Mouse (Mus musculus): ENCODE measurements around the gene Cwc27. TPM values are rescaled to one million over a fixed set of nuclear protein-coding genes. Genes with fewer than 3 reads are reported as not detected.

The Cwc27 gene
- polyA plus RNA-seq, 1 experiment from 2014 or later = 7.0 TPM

DNA sequence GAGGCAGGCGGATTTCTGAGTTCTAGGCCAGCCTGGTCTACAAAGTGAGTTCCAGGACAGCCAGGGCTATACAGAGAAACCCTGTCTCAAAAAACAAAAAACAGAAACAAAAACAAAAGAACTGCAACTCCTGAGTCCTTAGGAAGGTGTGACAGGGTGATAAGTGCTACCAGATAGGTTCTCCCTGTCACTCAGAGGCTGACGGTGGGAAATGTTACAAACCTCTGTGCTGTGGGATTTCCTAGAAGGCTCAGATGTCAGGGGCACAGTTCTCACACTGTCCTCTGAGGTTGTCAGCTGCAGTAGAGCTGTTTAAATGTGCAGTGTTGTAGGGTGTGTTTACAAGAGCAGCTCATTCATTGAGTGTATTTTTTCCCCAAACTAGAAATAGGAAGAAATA, 8.5 kb upstream of the Cwc27 start:
- Histone ChIP-seq H3K4me3 (ENCODE audit: low read depth, low read length) (no peak overlapping the region), H3K4me1 (ENCODE audit: control insufficient read depth, low read depth, low read length) (peaks cover 9% of the 10 kb centered on the region; the same call in 1 of the 2 replicates), H3K9me3 (replicated peaks; ENCODE audit: control insufficient read depth, low read length) (peaks cover 3% of the 10 kb centered on the region), H3K4me2 (ENCODE audit: low read depth, low read length) (no peak overlapping the region), H3K27ac (ENCODE audit: low read length) (no peak overlapping the region), H3K27me3 (ENCODE audit: control insufficient read depth, insufficient read depth, low read depth, low read length) (no peaks in the 10 kb centered on the region), H3K9ac (ENCODE audit: low read depth, low read length) (no peak overlapping the region), H3K36me3 (ENCODE audit: control insufficient read depth, insufficient read depth) (peaks cover 25% of the 10 kb centered on the region)
- no peak for ATAC-seq (ENCODE audit: low read depth)
- WGBS (ENCODE audit: insufficient replicate concordance) = 70% methylated on average over 2 of the region's 2 CpGs

DNA sequence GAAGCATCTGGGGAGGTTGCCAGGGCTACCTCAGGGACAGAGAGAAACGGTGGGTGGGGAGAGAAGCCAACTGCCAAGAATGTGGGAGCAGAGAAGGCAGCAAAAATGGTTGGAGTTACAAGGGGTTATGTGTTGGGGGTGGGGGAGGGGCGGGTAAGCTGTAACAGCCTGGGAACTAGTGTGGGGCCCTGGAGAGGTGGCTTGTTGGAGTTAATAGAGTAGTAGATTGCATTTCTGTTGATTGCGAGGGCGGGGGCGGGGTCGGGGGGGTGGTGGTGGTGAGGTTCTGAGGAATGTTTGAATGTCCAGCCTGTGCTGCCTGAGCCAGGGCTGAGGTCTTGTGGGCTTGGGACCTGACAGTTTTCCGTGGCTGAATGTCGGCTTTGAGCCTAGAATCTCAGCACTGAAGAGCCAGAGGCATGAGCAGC, 5.5 kb upstream of the Cwc27 start:
- WGBS (ENCODE audit: insufficient replicate concordance) = 37% methylated on average over 8 of the region's 8 CpGs
- H3K36me3 ChIP-seq (ENCODE audit: control insufficient read depth, insufficient read depth) = peaks cover 6% of the 10 kb centered on the region
- no peaks in the 10 kb centered on the region for H3K27me3 ChIP-seq (ENCODE audit: control insufficient read depth, insufficient read depth, low read depth, low read length)
- no peaks in the 10 kb centered on the region for H3K9me3 ChIP-seq (replicated peaks; ENCODE audit: control insufficient read depth, low read length)
- peaks cover 16% of the 10 kb centered on the region for H3K4me1 ChIP-seq (ENCODE audit: control insufficient read depth, low read depth, low read length)
- no peak overlapping the region for H3K27ac ChIP-seq (ENCODE audit: low read length)
- H3K4me3 ChIP-seq (ENCODE audit: low read depth, low read length) = no peak overlapping the region
- no peak for ATAC-seq (ENCODE audit: low read depth)
- no peak overlapping the region for H3K4me2 ChIP-seq (ENCODE audit: low read depth, low read length)
- H3K9ac ChIP-seq (ENCODE audit: low read depth, low read length) = no peak overlapping the region

DNA sequence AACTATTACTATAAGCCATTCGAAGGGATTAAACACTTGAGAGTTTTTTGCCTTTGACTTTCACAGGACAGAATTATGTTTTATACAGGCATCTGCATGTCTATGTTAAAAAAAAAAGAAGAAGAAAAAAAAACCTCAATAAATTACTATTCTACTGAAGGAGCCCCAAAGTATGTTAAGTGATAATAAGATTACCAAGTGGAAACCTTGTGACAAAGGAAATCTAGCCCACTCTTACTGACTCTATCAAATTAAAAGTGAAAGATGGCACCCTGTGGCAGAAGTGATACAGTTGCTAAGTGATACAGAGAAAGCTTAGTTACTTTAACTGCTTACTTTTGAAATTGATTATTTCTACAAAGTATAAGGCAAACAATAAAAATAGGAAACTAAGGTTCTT, 5.0 kb upstream of the Cwc27 start:
- Histone ChIP-seq H3K36me3 (ENCODE audit: control insufficient read depth, insufficient read depth) (peaks cover under 1% of the 10 kb centered on the region), H3K4me2 (ENCODE audit: low read depth, low read length) (no peak overlapping the region), H3K9ac (ENCODE audit: low read depth, low read length) (no peak overlapping the region), H3K4me1 (ENCODE audit: control insufficient read depth, low read depth, low read length) (peaks cover 16% of the 10 kb centered on the region), H3K27me3 (ENCODE audit: control insufficient read depth, insufficient read depth, low read depth, low read length) (no peaks in the 10 kb centered on the region), H3K9me3 (replicated peaks; ENCODE audit: control insufficient read depth, low read length) (no peaks in the 10 kb centered on the region), H3K4me3 (ENCODE audit: low read depth, low read length) (no peak overlapping the region), H3K27ac (ENCODE audit: low read length) (no peak overlapping the region)
- 74% methylated on average over 1 of the region's 1 CpGs for WGBS (ENCODE audit: insufficient replicate concordance)
- no peak for ATAC-seq (ENCODE audit: low read depth)

DNA sequence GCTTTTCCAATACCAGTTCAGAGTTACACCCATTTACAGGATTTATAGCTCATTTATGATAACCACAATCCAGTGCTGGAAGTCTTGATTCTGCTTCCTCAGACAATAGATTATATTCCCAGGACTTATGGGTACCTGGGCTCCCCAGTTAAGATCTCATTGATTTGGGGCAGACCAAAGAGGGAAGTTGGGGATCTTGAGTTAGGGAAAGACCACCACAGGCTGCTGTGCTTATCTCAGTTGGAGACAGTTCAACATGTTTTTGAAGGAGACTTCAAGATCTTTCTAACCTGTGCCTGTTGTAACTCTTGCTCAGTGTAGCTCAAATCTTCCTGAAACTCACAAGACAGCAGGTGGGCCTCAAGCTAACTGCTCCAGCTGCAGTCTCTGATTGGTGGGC, 4.2 kb upstream of the Cwc27 start:
- Histone ChIP-seq H3K9me3 (replicated peaks; ENCODE audit: control insufficient read depth, low read length) (no peaks in the 10 kb centered on the region), H3K9ac (ENCODE audit: low read depth, low read length) (no peak overlapping the region), H3K4me1 (ENCODE audit: control insufficient read depth, low read depth, low read length) (peaks cover 18% of the 10 kb centered on the region), H3K4me2 (ENCODE audit: low read depth, low read length) (no peak overlapping the region), H3K4me3 (ENCODE audit: low read depth, low read length) (no peak overlapping the region), H3K27ac (ENCODE audit: low read length) (no peak overlapping the region), H3K27me3 (ENCODE audit: control insufficient read depth, insufficient read depth, low read depth, low read length) (no peaks in the 10 kb centered on the region), H3K36me3 (ENCODE audit: control insufficient read depth, insufficient read depth) (no peaks in the 10 kb centered on the region)
- ATAC-seq (ENCODE audit: low read depth) = no peak

DNA sequence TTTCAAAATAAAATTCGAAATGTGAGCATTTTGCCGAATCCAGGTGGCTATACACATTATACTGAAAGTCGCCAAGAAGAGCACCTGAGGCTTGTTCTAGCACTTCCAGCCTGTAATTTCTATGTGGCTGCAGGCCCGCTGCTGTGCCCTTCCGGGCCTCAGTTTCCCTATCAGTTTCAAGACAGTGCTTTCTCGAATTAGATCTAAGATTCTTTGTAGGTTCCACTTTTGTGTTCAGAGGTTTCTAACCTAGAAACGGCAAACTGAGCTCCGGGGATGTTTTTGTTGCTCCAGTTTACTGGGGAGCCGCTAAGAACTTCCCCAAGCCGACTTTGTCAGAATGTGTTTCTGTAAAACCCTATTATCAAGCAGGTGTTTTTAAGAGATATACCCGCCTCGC, 754 bp upstream of the Cwc27 start:
- no peaks in the 10 kb centered on the region for H3K36me3 ChIP-seq (ENCODE audit: control insufficient read depth, insufficient read depth)
- ATAC-seq (ENCODE audit: low read depth) = no peak
- no peaks in the 10 kb centered on the region for H3K9me3 ChIP-seq (replicated peaks; ENCODE audit: control insufficient read depth, low read length)
- peak overlapping the region; percentile 84 for H3K9ac ChIP-seq (ENCODE audit: low read depth, low read length)
- WGBS (ENCODE audit: insufficient replicate concordance) = 18% methylated on average over 12 of the region's 12 CpGs
- H3K4me3 ChIP-seq (ENCODE audit: low read depth, low read length) = peak overlapping the region; percentile 80
- peaks cover 21% of the 10 kb centered on the region for H3K4me1 ChIP-seq (ENCODE audit: control insufficient read depth, low read depth, low read length)
- H3K27me3 ChIP-seq (ENCODE audit: control insufficient read depth, insufficient read depth, low read depth, low read length) = no peaks in the 10 kb centered on the region
- peak overlapping the region; percentile 23; the same call in 1 of the 2 replicates for H3K27ac ChIP-seq (ENCODE audit: low read length)
- peak overlapping the region; percentile 67 for H3K4me2 ChIP-seq (ENCODE audit: low read depth, low read length)

DNA sequence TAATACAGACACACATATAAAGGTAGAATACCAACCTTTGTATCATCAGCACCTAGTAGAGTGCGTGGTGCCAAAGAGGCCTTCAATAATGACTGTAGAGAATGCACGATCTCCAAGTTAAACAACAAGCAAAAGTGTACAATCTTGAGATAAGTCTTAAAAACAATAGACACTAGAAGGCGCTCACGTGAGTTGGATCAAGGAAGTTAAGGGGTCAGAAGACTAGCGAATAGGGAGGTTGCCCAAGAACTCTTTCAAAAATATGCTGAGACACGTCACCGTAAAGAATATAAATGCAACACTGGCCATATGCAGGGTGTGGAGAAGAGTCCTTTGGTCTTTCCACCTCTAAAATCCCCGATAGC, 690 bp downstream of the Cwc27 start:
- Histone ChIP-seq H3K36me3 (ENCODE audit: control insufficient read depth, insufficient read depth) (no peaks in the 10 kb centered on the region), H3K4me2 (ENCODE audit: low read depth, low read length) (peak overlapping the region; percentile 67), H3K9me3 (replicated peaks; ENCODE audit: control insufficient read depth, low read length) (no peaks in the 10 kb centered on the region), H3K27me3 (ENCODE audit: control insufficient read depth, insufficient read depth, low read depth, low read length) (no peaks in the 10 kb centered on the region), H3K27ac (ENCODE audit: low read length) (peak overlapping the region; percentile 79), H3K4me1 (ENCODE audit: control insufficient read depth, low read depth, low read length) (peaks cover 14% of the 10 kb centered on the region), H3K9ac (ENCODE audit: low read depth, low read length) (peak overlapping the region; percentile 84), H3K4me3 (ENCODE audit: low read depth, low read length) (peak overlapping the region; percentile 80)
- 4% methylated on average over 8 of the region's 8 CpGs for WGBS (ENCODE audit: insufficient replicate concordance)
- no peak for ATAC-seq (ENCODE audit: low read depth)

DNA sequence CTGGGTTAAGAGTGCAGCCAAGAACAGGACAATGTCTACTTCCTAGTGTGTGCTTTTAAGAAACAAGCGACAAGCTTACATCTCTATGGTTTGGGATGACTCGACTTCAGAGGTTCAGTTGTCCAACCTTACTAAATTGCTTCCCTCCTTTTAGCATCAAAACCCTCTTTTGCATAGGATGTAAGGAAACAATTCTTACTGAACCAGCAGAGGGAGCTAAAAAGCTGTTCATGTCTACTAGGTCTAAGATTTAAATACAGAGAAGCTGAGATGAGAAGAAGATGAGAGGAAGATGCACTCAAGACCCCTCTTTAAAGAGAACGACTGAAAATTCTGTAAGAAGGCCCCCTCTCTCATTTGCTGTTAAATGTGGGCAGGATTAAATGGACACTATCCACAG, 11.3 kb downstream of the Cwc27 start:
- Histone ChIP-seq H3K4me2 (ENCODE audit: low read depth, low read length) (no peak overlapping the region), H3K9ac (ENCODE audit: low read depth, low read length) (no peak overlapping the region), H3K36me3 (ENCODE audit: control insufficient read depth, insufficient read depth) (no peaks in the 10 kb centered on the region), H3K9me3 (replicated peaks; ENCODE audit: control insufficient read depth, low read length) (no peaks in the 10 kb centered on the region), H3K4me3 (ENCODE audit: low read depth, low read length) (no peak overlapping the region), H3K4me1 (ENCODE audit: control insufficient read depth, low read depth, low read length) (no peaks in the 10 kb centered on the region), H3K27me3 (ENCODE audit: control insufficient read depth, insufficient read depth, low read depth, low read length) (no peaks in the 10 kb centered on the region), H3K27ac (ENCODE audit: low read length) (no peak overlapping the region)
- ATAC-seq (ENCODE audit: low read depth) = no peak
- WGBS (ENCODE audit: insufficient replicate concordance) = 43% methylated on average over 3 of the region's 3 CpGs

DNA sequence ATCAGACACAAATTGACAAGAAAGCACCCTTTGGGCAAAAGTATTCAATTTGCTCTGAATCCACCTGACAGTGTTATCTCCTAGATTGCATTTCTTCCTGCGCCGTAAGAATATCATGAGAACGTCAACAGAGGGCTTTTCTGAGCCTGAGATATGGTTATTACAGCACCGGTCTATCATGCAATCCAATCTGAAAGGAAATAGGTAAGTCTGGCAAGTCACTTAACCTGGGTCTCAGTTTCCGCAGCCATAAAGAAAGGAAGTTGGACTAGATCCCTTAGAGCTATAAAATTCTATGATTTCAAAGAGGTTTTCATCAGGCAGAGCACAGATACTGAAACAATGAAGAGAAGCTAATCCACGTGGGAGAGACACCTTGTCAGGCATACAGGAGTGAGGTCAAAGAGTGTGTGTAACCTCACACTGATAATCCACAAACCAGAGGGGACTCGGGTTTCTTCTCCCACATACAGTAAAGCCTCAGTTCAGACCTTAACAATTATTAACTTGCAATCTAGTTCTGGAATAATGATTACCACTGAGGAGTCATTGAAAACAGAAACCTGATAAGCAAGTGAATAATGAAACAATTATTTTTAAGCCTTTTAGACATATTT, 17.3 kb downstream of the Cwc27 start:
- Histone ChIP-seq H3K9ac (ENCODE audit: low read depth, low read length) (no peak overlapping the region), H3K4me1 (ENCODE audit: control insufficient read depth, low read depth, low read length) (no peaks in the 10 kb centered on the region), H3K9me3 (replicated peaks; ENCODE audit: control insufficient read depth, low read length) (no peaks in the 10 kb centered on the region), H3K27ac (ENCODE audit: low read length) (no peak overlapping the region), H3K4me2 (ENCODE audit: low read depth, low read length) (no peak overlapping the region), H3K36me3 (ENCODE audit: control insufficient read depth, insufficient read depth) (no peaks in the 10 kb centered on the region), H3K4me3 (ENCODE audit: low read depth, low read length) (no peak overlapping the region), H3K27me3 (ENCODE audit: control insufficient read depth, insufficient read depth, low read depth, low read length) (no peaks in the 10 kb centered on the region)
- 70% methylated on average over 7 of the region's 7 CpGs for WGBS (ENCODE audit: insufficient replicate concordance)
- ATAC-seq (ENCODE audit: low read depth) = peak; percentile 71; the same call in 1 of the 2 replicates

DNA sequence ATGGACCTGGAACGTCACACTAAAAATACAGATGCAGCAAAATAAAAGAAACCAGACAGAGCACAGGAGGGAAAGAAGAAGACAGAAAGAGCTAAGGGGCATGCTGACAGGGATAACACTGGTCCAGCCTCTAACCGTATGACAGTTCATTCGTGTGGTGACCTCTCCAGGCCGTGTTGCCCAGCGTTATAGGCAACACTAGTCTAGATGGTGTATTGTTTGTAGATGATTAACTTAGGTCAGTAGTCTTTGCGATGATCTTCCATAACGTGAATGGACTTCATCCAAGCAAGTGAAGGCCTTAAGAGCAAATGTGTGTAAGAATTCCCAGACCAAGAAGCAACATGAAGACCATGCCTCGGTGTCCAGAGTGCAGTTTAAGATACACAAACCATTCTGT, 17.9 kb downstream of the Cwc27 start:
- H3K4me1 ChIP-seq (ENCODE audit: control insufficient read depth, low read depth, low read length) = no peaks in the 10 kb centered on the region
- H3K4me3 ChIP-seq (ENCODE audit: low read depth, low read length) = no peak overlapping the region
- no peak overlapping the region for H3K4me2 ChIP-seq (ENCODE audit: low read depth, low read length)
- H3K27me3 ChIP-seq (ENCODE audit: control insufficient read depth, insufficient read depth, low read depth, low read length) = no peaks in the 10 kb centered on the region
- H3K9me3 ChIP-seq (replicated peaks; ENCODE audit: control insufficient read depth, low read length) = no peaks in the 10 kb centered on the region
- ATAC-seq (ENCODE audit: low read depth) = no peak
- no peak overlapping the region for H3K27ac ChIP-seq (ENCODE audit: low read length)
- 77% methylated on average over 8 of the region's 8 CpGs for WGBS (ENCODE audit: insufficient replicate concordance)
- no peaks in the 10 kb centered on the region for H3K36me3 ChIP-seq (ENCODE audit: control insufficient read depth, insufficient read depth)
- no peak overlapping the region for H3K9ac ChIP-seq (ENCODE audit: low read depth, low read length)
